Mouse (Mus musculus) layer of hippocampus, postnatal 25 days (tissue): ENCODE data around the gene Gnb1. TPM values are rescaled to one million over a fixed set of nuclear protein-coding genes. Genes with fewer than 3 reads are reported as not detected.

ENCODE experiments used
- DNase-seq, 2 experiments: peaks; one replicate each; pipeline ENCODE4 v3.0.0; 2022; ENCODE audit warnings: mixed read lengths in 2 of 2, low spot score in 1 of 2; ENCODE audit errors: extremely low spot score in 1 of 2
- total RNA-seq, 2 experiments: library from RNA; stranded (reverse); gene quantifications; 2 replicates each; pipeline ENCODE4 v1.2.3; 2021

The Gnb1 gene
- total RNA-seq, 2 experiments from 2014 or later: 763 to 780 TPM

GRCm38 (mm10) chr4:155573155-155573554 is 82.0 kb downstream of the Gnb1 start:
- no peak for DNase-seq

- DNase-seq: no peak
These were observed 82.7 kb downstream of the Gnb1 start for GRCm38 (mm10) chr4:155573876-155574275.

- no peak for DNase-seq
These were observed 83.8 kb downstream of the Gnb1 start for GRCm38 (mm10) chr4:155574931-155575330.

GRCm38 (mm10) chr4:155575521-155575920 is 84.4 kb downstream of the Gnb1 start:
- no peak for DNase-seq

- DNase-seq: no peak
These were observed 86.0 kb downstream of the Gnb1 start for GRCm38 (mm10) chr4:155577132-155577531.

GRCm38 (mm10) chr4:155577741-155578140 is 86.6 kb downstream of the Gnb1 start:
- no peak for DNase-seq

- DNase-seq: no peak
These were observed 87.4 kb downstream of the Gnb1 start for GRCm38 (mm10) chr4:155578336-155579125.

- DNase-seq: peak in 1 of 2 experiments; percentile 77
These were observed 89.3 kb downstream of the Gnb1 start for GRCm38 (mm10) chr4:155580420-155580819.

- DNase-seq: no peak
These were observed 91.2 kb downstream of the Gnb1 start for GRCm38 (mm10) chr4:155582279-155582905.

- DNase-seq: no peak
These were observed 98.2 kb downstream of the Gnb1 start for GRCm38 (mm10) chr4:155589356-155589755.

GRCm38 (mm10) chr4:155591012-155591719 is 100.0 kb downstream of the Gnb1 start:
- DNase-seq: no peak

GRCm38 (mm10) chr4:155593780-155594179 is 102.6 kb downstream of the Gnb1 start:
- DNase-seq: no peak

GRCm38 (mm10) chr4:155595777-155596176 is 104.6 kb downstream of the Gnb1 start:
- no peak for DNase-seq

- DNase-seq: no peak
These were observed 105.4 kb downstream of the Gnb1 start for GRCm38 (mm10) chr4:155596606-155597005.

GRCm38 (mm10) chr4:155598536-155598935 is 107.4 kb downstream of the Gnb1 start:
- no peak for DNase-seq

- DNase-seq: no peak
These were observed 109.0 kb downstream of the Gnb1 start for GRCm38 (mm10) chr4:155599901-155600825.

- peak; percentile 83 to 99 for DNase-seq
These were observed 110.2 kb downstream of the Gnb1 start, which contains the start of gene Slc35e2 for GRCm38 (mm10) chr4:155601091-155601996. Slc35e2 (plus strand) TSS chr4:155601416.

- no peak for DNase-seq
These were observed 110.9 kb downstream of the Gnb1 start for GRCm38 (mm10) chr4:155601997-155602456.

- DNase-seq: no peak
These were observed 111.6 kb downstream of the Gnb1 start for GRCm38 (mm10) chr4:155602753-155603152.
